Mouse (Mus musculus) adrenal gland, postnatal 4 days (tissue): Measurements from ENCODE around the gene Ralgds. TPM values are rescaled to one million over a fixed set of nuclear protein-coding genes. Genes with fewer than 3 reads are reported as not detected.
A peak's percentile ranks its signal among the peaks of the same experiment; 100 is the strongest.

ENCODE experiments used
- DNase-seq, 2 experiments: peaks; one replicate each; pipeline ENCODE4 v3.0.0; 2021 to 2022; ENCODE audit warnings: low spot score in 2 of 2, mixed read lengths in 2 of 2
- total RNA-seq, 2 experiments: library from RNA; stranded (reverse); gene quantifications; 2 replicates each; pipeline ENCODE4 v1.2.3; 2021

The Ralgds gene
- total RNA-seq, 2 experiments from 2014 or later, result 65.0 to 67.0 TPM

GRCm38 (mm10) chr2:28530311-28530710 is 17.4 kb downstream of the Ralgds start:
- DNase-seq, result no peak

- DNase-seq, result peak; percentile 68 to 76
Measured at GRCm38 (mm10) chr2:28532938-28533771, 20.2 kb downstream of the Ralgds start.

GRCm38 (mm10) chr2:28533901-28534435 is 21.0 kb downstream of the Ralgds start:
- DNase-seq, result no peak

GRCm38 (mm10) chr2:28534436-28535262 is 21.7 kb downstream of the Ralgds start:
- no peak for DNase-seq

GRCm38 (mm10) chr2:28535263-28535540 is 22.3 kb downstream of the Ralgds start:
- DNase-seq, result no peak

GRCm38 (mm10) chr2:28535650-28536049 is 22.7 kb downstream of the Ralgds start:
- DNase-seq, result no peak

- DNase-seq, result no peak
Measured at GRCm38 (mm10) chr2:28536166-28536565, 23.2 kb downstream of the Ralgds start.

- DNase-seq, result no peak
Measured at GRCm38 (mm10) chr2:28536766-28537633, 24.1 kb downstream of the Ralgds start.

GRCm38 (mm10) chr2:28537634-28537920 is 24.7 kb downstream of the Ralgds start:
- DNase-seq, result no peak

- no peak for DNase-seq
Measured at GRCm38 (mm10) chr2:28537995-28538816, 25.3 kb downstream of the Ralgds start.

- DNase-seq, result no peak
Measured at GRCm38 (mm10) chr2:28538817-28539128, 25.8 kb downstream of the Ralgds start.

- DNase-seq, result no peak
Measured at GRCm38 (mm10) chr2:28539206-28539605, 26.3 kb downstream of the Ralgds start.

- DNase-seq, result no peak
Measured at GRCm38 (mm10) chr2:28539949-28540348, 27.0 kb downstream of the Ralgds start.

GRCm38 (mm10) chr2:28540587-28541227 is 27.8 kb downstream of the Ralgds start:
- no peak for DNase-seq

GRCm38 (mm10) chr2:28543894-28544293 is 31.0 kb downstream of the Ralgds start:
- no peak for DNase-seq

- no peak for DNase-seq
Measured at GRCm38 (mm10) chr2:28545976-28546375, 33.1 kb downstream of the Ralgds start.

GRCm38 (mm10) chr2:28546560-28546959 is 33.6 kb downstream of the Ralgds start:
- no peak for DNase-seq

- DNase-seq, result peak; percentile 67 to 79
Measured at GRCm38 (mm10) chr2:28547237-28548172, 34.6 kb downstream of the Ralgds start.

- DNase-seq, result no peak
Measured at GRCm38 (mm10) chr2:28549157-28549556, 36.2 kb downstream of the Ralgds start.
